Mouse (Mus musculus): ENCODE measurements at regions not wholly inside any gene's neighbourhood (a gene's known extent, or its start where the extent isn't known, plus 50 kb on each side); places are given as distances from the start of the nearest gene placed in this dataset.

DNA sequence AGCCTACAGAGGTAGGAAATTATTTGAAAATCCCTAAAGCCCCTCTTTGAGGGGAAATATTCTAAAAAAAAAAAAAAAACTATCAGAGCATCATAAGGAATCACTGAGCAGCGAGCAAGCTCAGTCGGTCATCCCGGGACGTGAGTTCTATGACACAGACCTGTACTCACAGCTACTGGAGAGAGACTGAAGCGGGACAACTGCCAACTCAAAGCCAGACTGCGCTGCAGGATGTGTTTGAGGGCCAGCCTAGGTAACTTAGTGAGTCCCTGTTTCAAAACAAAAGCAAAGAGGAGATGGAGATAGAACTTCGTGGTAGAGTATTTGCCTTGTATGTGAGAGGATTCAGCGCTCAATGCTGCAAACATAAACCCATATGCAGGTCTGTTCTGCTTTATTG lies 439.1 kb downstream of the Rwdd3 start:
- no peak for DNase-seq

DNA sequence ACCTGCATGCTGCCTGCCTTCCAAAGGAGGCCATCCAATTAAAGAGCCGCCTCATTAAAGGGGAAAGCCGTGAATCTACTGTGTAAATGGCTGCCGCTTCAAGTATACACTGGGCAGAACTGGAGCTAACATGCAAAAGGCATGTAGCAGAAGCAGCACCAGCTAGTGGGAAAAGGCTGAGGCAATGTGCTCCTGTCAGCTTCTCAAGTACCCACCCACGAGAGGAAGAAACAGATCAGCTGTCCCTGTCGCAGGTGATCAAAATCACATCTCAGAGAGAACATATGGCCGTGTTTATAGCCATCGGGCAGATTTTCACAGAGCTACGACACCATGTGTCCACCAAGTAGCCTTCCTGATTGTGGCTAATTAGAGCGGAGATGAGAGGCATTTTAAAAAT lies 440.2 kb downstream of the Rwdd3 start:
- DNase-seq = no peak

DNA sequence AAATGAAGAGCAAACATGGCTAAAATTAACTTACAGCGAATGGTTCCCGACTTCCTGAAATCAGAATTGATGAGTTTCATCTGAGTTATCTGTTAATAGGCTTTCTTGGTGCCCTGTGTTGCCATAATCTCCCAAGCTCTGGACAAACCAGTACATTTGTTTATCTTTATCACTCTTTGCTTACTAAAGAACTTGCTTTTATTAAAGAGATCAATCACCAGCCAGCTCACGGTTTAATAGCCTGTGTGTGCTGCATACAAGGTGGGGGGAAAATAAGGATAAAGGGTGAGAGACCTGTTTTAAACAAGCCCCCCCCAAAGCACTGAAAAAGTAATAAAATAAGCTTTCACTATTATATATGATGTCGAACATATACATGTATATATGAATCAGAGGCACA lies 441.3 kb downstream of the Rwdd3 start:
- no peak for DNase-seq

- DNase-seq = no peak
Measured at GRCm38 (mm10) chr3:120729671-120730070, 441.8 kb downstream of the Rwdd3 start.

DNA sequence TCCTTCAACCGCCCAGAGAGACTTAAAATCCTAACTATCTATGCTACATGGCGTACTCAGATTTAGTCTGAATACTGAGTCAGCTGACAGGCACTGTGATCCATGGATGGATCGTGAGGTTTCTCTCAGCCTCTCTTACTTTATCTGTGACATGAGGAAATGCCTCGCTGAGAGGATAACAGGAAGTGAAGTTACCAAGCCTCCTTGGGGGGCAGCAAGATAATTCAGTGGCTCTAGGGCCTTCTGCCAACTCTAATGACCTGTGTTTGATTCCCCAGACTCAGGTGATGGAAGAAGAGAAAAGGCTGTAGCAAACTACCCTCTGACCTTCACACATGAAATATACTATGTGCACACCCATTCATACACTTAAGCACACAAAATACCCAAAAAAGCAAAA lies 486.3 kb downstream of the Rwdd3 start:
- no peak for DNase-seq

- DNase-seq = no peak
Measured at GRCm38 (mm10) chr3:120675906-120676305, 495.6 kb downstream of the Rwdd3 start.

DNA sequence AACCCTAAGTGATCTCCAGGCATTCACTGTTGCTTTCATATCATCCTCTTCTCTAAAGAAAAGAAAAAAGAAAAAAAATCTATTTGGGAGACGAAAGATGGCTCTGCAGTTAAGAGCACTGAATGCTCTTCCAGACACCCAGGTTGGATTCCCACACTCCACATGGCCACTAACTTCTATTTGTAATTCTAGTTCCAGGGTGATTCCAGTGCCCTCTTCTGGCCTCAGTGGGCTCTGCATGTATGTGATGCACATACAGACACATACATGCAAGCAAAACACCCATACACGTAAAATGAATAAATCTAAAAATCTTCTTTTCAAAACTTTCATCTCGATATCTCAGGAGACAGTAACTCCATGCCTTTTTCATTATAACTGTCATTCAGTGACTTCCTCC lies 502.8 kb downstream of the Rwdd3 start:
- DNase-seq = no peak

DNA sequence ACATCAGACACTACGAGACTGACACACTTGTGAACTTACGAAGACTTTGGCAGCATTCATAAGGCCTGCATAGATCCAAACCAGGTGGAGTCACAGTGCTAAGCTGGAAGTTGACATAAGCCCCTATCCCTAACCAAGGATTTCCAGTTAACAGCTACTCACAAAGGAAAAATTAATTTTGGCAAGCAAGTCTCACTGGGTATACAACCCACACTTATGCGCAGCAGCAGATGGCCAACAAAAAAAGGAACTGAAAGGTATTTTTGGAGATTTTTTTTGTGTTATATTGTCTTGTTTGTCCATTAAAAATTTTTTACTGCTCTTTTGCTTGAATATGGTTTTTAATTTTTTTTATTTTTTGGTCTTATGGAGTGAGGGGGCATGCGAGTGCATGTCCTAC lies 509.0 kb downstream of the Rwdd3 start:
- no peak for DNase-seq

DNA sequence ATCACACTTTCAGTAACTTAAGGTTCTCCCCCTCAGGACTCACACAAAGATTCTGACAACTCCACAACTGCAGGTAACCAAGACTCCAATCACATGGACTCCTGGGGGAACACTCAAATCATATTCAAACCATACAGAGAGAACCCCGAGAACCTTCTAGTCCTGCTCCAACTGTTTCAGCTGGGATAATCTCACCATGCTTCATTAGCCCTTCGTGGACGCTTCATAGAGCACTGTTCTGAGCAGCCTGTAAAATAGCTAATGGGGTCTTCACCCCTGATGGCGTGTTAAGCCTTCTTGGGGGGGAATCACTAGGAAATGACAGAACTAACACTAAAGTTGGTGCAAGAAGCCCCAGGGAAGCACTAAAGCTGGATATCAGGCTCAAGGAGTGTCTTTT lies 510.7 kb downstream of the Rwdd3 start:
- no peak for DNase-seq

DNA sequence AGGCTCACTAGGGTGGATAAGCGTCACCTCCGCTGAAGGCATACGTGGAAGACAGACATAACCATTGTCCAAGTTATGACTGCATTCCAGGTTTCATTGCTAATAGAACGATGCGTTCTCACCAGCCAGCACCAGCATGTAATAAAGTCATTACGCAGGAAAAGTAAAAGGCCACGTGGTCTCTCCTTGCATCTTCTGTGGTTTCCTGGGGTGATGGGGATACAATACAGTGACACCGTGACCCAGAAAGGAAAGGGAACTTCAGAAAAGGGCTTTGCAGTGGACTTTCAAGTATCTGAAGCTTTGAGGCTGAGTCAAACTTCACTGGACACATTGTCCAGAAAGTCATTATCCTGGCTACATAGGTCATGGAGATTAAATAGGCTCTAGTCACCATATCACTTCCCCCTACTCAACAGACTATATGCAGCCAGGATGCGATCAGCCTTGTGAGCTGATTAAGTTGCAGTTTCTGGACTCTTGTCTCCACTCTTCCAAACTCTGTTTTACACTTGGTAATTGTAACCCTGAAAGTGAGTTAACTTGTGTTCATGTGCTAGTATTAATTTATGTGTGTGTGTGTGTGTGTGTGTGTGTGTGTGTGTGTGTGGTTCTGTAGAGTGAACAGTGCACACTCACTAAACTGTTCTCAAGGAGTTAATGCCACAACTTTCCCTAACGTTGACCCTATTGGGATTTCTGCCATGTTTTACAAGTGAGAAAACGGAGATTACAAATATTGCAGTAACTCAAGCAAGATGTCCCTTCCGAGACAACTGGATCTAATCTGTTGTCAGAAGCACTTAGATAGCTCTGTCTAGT lies 522.2 kb downstream of the Rwdd3 start:
- no peak for DNase-seq

DNA sequence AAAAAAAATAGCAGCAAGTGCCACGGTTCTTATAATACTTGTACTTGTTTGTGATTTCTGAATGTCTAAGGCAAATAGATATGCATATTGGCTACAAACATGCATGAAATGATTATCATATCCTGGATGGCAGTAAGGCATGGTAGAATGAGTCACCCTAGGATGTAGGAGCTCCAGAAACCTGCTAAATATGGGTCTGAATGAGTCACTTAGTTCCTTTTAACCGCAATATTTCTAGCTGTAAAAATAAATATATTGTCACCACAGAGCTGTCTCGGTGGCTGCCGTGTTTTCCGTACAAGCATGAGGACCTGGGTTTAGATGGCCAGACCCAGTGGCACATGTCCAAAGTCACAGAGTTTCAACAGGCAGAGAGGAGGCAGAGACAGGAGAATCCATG lies 523.1 kb downstream of the Rwdd3 start:
- DNase-seq = no peak

DNA sequence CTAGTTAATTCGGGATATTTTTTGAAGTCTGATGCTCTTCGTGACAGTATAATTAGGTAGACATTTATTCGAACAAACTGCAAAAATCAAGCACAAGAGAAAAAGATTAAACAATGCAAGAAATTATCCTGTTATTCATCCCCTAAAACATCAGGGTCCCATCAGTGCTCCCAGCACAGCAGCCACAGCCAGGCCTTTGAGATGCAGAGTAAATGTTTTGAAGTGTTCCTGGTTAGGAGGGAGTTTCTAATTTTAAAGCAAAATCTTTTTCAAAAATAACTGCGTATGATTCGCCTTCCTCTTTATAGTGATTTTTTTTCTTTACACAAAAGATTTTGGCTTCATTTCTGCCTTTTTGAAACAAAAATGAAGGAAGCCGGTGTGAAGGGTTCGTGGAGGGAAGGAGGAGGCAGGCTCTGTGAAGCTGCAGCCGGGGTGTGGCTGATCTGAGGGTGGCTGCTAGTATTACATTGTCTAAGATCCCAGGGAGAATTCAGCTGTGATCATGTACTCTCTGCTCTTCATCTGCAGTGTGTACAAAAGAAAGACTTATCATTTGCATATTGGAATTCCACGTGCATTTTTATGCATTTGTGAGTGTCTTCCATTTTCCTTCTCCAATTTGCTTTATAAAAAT lies 534.7 kb downstream of the Rwdd3 start:
- no peak for DNase-seq

DNA sequence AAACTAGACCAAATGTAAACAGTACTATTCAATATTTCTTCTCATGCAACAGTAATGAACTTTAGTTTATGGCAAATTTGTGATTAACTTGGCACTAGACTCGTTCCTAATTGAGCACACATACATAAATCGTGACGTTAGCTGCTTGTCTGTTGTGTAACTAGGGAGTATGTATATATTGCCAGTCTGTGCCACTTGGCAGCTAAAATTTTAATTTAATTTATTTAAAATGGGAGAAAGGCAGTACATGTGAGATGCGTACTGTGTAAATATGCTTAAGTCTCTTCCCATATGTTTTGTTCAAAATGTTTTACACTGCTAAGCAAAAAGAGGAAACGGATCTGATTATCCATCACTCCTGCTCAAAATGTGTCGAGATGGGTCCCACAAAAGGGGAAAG lies 553.1 kb downstream of the Rwdd3 start:
- no peak for DNase-seq

GRCm38 (mm10) chr3:120594226-120594625 lies 577.3 kb downstream of the Rwdd3 start:
- DNase-seq = no peak

DNA sequence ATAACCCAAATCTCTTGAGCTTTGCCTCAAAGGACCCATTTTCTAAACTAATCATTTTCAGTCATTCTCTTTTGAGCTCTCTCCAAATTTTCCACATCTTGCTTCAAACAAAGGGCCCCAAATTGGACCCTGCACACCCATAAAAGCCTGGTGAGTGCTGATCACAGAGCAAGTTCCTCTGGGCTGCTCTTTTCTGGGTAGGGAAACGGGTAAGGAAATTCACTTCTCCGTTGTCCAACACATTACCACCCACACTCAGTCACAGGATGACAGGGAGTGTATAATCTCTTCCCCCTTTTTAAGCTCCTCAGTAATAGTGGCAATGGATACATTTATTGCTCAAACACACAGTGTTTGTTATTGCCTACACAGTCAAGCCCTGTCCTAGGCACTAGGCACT lies 580.3 kb downstream of the Rwdd3 start:
- no peak for DNase-seq

DNA sequence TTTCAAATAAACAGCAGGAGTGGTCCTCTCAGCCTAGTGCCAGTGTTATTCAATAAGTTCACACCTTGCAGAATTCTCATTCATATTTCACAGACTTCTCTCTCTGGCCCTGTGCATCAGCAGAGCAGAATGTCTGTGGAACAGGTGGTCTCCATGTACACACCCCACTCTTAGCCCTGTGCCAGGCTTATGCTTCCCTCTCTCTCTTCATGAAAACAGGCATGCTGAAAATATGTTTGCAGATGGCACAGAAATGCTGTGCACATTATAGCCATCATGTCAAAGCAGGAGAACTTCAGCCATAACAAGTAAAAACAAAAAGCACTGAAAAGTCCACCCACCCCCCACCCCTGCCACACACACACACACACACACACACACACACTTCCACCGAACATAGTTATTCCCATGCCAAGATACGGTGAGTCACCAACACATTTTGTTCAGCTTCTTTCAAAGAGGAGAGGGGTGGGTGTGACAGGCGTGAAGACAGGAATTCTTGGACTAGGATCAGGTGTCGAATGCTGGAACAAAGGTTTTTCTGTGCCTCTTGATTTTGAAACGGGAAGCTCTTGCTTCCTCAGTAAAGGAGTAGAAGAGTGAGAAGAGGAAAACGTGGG lies 600.6 kb downstream of the Rwdd3 start:
- DNase-seq = no peak

DNA sequence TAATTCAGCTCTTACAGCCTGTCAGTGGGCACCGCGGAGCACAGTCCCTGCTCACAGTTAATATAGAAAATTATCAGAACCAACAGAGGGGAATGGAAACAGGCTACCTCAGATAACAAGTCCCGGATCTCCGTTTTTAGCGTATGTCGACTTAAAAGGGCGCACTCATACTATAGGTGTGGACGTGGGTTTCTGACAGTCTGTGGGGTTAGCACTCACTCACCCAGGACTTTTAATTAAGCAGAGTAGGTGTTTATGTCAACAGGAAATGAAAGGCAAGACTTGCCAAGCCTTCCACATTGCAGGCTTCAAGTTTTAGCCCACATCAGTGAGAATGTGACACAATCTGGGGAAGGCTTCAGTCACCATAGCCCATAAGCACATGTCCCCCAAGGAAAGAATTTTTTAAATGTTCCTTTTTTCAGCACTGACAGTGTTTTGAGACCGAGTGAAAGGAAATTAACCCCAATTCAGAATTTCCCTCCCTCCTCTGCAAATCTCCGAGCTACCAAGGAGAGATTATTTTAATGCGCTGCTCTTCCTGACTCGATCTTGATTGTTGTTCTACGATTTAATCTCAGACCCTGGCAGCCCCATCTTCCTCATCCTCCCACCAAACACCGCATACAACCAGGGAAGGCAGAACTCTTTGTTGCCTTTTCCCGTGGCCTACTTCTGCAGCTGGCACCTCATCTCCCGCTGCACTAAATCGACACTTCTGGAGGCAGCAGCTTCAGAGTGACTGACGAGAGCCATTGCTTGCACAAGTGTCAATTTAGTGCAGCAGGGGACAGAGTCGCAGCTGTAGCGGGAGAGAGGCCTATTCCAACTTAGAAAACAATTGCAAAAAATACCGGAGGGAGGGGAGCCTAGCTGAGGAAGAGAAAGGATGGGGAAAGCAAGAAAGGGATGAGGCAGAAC lies 629.7 kb downstream of the Rwdd3 start:
- DNase-seq = no peak

DNA sequence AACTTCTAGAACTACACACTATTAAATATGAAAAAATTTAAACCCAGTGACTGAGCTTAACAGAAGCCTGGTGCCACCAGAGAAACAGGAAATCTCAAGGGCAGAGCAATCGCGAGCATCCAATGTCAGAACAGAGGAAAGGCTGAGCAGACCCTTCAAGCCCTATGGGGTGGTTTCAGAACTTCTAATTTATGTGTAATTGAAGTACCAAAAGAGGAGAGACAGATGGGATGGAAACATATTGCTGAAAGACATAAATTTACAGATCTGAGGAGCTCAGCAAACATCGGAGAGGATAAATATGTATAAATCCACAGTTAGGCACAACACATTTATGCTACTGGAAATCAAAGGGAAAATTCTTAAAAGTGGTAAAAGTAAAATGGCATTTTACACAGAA lies 637.6 kb downstream of the Rwdd3 start:
- no peak for DNase-seq

- no peak for DNase-seq
Measured at GRCm38 (mm10) chr3:120531880-120532580, 639.5 kb downstream of the Rwdd3 start.

GRCm38 (mm10) chr3:120511651-120512050 lies 659.8 kb downstream of the Rwdd3 start:
- DNase-seq = no peak

GRCm38 (mm10) chr3:120498937-120499336 lies 672.6 kb downstream of the Rwdd3 start:
- DNase-seq = no peak

DNA sequence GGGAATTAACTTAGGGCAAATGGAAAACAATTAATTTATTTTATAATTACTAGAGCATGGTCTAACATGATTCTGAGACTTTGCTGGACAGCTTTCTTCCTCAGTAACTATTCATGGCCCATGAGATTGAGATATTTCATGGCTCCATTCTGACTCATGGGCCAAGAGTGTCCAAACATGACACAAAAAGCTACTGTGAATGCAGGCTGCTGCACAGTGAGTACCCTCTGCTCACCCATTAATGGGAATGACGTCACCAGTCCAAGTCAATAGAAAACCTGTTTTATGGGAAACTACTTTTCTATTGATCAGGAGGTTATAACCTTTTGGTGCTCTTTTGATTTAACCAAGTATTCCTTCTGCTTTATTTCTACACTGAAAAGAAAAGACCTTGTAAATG lies 693.6 kb downstream of the Rwdd3 start:
- DNase-seq = no peak

All from spleen, adult 18-20 months (tissue).